Mouse (Mus musculus) spleen, adult 2 months (tissue): Measurements from ENCODE around the gene Sel1l3. TPM values are rescaled to one million over a fixed set of nuclear protein-coding genes. Genes with fewer than 3 reads are reported as not detected.

Experiments used
- DNase-seq, 2 experiments: peaks; one replicate each; pipeline versions ENCODE4 v3.0.0 to v3.0.0-alpha.2; 2012 to 2021; ENCODE audit warnings: low spot score in 2 of 2, low read depth in 1 of 2
- H3K27ac ChIP-seq: fragments of 200-500 bp; 2 replicates; pipeline ENCODE4 v1.5.1; 2012; ENCODE audit warnings: low read length, inconsistent platforms; ENCODE audit not compliant: insufficient read depth
- H3K27me3 ChIP-seq: fragments of 200-500 bp; 2 replicates; pipeline ENCODE4 v1.6.1; 2012; ENCODE audit warnings: mild to moderate bottlenecking, moderate library complexity, low read length, inconsistent platforms; ENCODE audit not compliant: control insufficient read depth, insufficient read depth
- H3K36me3 ChIP-seq: fragments of 200-500 bp; 2 replicates; pipeline ENCODE4 v1.6.1; 2012; ENCODE audit warnings: mild to moderate bottlenecking, low read length, inconsistent platforms; ENCODE audit not compliant: control insufficient read depth, insufficient read depth
- H3K4me1 ChIP-seq: fragments of 200-500 bp; 2 replicates; pipeline ENCODE4 v1.6.1; 2011; ENCODE audit warnings: inconsistent platforms; ENCODE audit not compliant: control insufficient read depth, insufficient read depth, insufficient read length
- H3K4me3 ChIP-seq: fragments of 200-500 bp; 2 replicates; pipeline ENCODE4 v1.5.1; 2011; ENCODE audit warnings: mild to moderate bottlenecking, inconsistent platforms; ENCODE audit not compliant: insufficient read depth, insufficient read length; ENCODE audit errors: extremely low read depth
- CTCF ChIP-seq: fragments of 200-500 bp; IDR thresholded peaks from 2 replicates; pipeline ENCODE4 v1.5.1; 2011; ENCODE audit warnings: mild to moderate bottlenecking, inconsistent platforms; ENCODE audit not compliant: insufficient read depth, insufficient read length, insufficient replicate concordance; ENCODE audit errors: extremely low read depth
- POLR2A ChIP-seq: fragments of 200-500 bp; IDR thresholded peaks from 2 replicates; pipeline ENCODE4 v1.6.1; 2011; ENCODE audit warnings: low read depth, low read length, inconsistent platforms
- WGBS: fragments of 180-500 bp; shearing (Covaris S2); methylation state at CpG from one replicate; pipeline ENCODE4 v1.1.7; 2018; 5-methylcytosine and 5-hydroxymethylcytosine counted together
- polyA plus RNA-seq: library from polyadenylated mRNA; depleted of rRNA; stranded (reverse); fragments of >200 nt; gene quantifications from 2 replicates; pipeline ENCODE4 v1.2.3, GENCODE M21; 2012

Sel1l3 gene
- polyA plus RNA-seq, 1 experiment: 0.67 TPM

- WGBS: 83% methylated on average over 4 of the region's 4 CpGs
- H3K36me3 ChIP-seq: no peaks in the 10 kb centered on the region
- TF ChIP-seq POLR2A (no peak), CTCF (no peak)
- no peaks in the 10 kb centered on the region for H3K4me1 ChIP-seq
- no peak for DNase-seq
- H3K4me3 ChIP-seq: no peak overlapping the region
- no peak overlapping the region for H3K27ac ChIP-seq
- no peaks in the 10 kb centered on the region for H3K27me3 ChIP-seq
Observed at GRCm38 (mm10) chr5:53147418-53147817, 66.3 kb downstream of the Sel1l3 start.

GRCm38 (mm10) chr5:53146684-53147061 lies 67.1 kb downstream of the Sel1l3 start:
- H3K27me3 ChIP-seq: no peaks in the 10 kb centered on the region
- DNase-seq: no peak
- WGBS: 73% methylated on average over 4 of the region's 4 CpGs
- H3K27ac ChIP-seq: no peak overlapping the region
- H3K4me1 ChIP-seq: no peaks in the 10 kb centered on the region
- H3K36me3 ChIP-seq: no peaks in the 10 kb centered on the region
- no peak overlapping the region for H3K4me3 ChIP-seq
- TF ChIP-seq POLR2A: no peak
- no peak for TF ChIP-seq CTCF

DNA sequence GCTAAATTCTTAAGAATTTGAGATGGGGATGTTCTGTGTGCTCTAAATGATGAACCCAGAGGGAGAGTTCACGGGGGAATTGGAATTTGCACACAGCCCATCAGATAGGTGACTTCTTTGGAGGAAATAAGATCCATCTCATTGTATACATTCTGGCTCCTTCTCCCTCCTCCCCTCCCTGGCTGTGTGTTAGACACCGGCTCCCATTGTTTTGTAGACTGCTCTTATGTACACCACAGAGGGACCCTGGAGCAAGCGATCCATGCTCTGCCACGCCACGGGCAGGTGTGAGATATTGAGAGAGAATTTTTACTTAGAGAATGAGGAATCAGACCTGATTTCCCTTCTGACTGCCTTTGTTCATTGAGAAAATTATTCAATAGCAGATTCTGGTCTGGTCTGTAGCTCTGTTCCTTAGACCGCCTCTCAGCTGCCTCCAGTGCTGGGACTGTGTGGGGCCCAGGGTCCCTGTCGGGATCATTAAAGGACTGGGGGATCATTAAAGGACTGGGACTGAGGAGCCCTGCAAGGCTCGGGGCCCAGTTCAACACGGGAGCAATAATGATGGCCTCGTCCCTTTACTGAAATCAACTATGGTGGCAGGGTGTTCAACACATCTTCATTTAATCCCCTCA lies 67.6 kb downstream of the Sel1l3 start:
- DNase-seq: no peak
- Histone ChIP-seq H3K36me3 (no peaks in the 10 kb centered on the region), H3K27me3 (no peaks in the 10 kb centered on the region), H3K4me3 (no peak overlapping the region), H3K4me1 (no peaks in the 10 kb centered on the region), H3K27ac (no peak overlapping the region)
- TF ChIP-seq POLR2A (no peak), CTCF (no peak)
- WGBS: 85% methylated on average over 10 of the region's 10 CpGs

GRCm38 (mm10) chr5:53142587-53142986 lies 71.1 kb downstream of the Sel1l3 start:
- no peaks in the 10 kb centered on the region for H3K27me3 ChIP-seq
- peaks cover 2% of the 10 kb centered on the region; the same call in 1 of the 2 replicates for H3K4me1 ChIP-seq
- H3K4me3 ChIP-seq: no peak overlapping the region
- WGBS: 81% methylated on average over 5 of the region's 5 CpGs
- no peak for DNase-seq
- H3K27ac ChIP-seq: no peak overlapping the region
- no peaks in the 10 kb centered on the region for H3K36me3 ChIP-seq
- TF ChIP-seq POLR2A: no peak
- TF ChIP-seq CTCF: no peak

DNA sequence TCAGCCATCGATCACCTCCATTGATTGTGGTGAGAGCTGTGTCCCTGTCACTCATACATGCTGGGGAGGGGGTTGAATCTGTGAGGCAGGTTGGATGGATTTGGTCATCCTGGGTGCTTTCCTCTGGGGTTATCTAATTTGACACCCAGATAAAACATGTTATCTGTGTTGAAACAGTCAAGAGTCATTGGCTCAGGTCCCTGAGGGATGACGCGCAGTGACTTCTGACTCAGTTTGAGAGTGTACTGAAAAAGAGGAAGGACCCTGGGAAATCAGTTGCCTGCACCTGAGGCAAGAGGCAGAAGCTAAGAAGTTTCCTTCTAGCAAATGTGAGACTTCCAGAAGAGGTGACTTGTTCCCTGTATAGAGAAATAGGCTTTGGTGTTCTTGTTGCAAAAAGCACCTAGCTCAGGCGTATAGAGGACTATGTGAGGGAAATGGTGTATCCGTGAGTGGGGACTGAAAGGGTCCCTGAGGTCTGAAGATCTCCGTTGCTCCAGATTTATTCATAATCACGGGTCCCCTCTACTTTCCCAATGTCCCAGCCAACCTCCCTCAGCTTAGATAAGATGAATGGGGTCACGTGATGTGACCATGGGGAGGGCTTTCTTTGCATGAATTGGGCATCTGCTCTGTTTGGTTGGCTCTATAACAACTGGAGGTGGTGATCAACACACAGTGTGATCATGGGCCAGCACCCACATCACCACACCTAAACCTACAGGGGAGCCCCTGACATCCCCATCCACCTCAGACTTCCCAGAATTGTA lies 73.4 kb downstream of the Sel1l3 start:
- WGBS: 53% methylated on average over 8 of the region's 8 CpGs
- no peak for DNase-seq
- peaks cover 2% of the 10 kb centered on the region; the same call in 1 of the 2 replicates for H3K4me1 ChIP-seq

GRCm38 (mm10) chr5:53139566-53139965 lies 74.2 kb downstream of the Sel1l3 start:
- H3K27ac ChIP-seq: no peak overlapping the region
- H3K27me3 ChIP-seq: no peaks in the 10 kb centered on the region
- H3K4me3 ChIP-seq: no peak overlapping the region
- 64% methylated on average over 11 of the region's 11 CpGs for WGBS
- H3K4me1 ChIP-seq: peaks cover 2% of the 10 kb centered on the region; the same call in 1 of the 2 replicates
- no peak for DNase-seq
- no peak for TF ChIP-seq POLR2A
- TF ChIP-seq CTCF: no peak
- no peaks in the 10 kb centered on the region for H3K36me3 ChIP-seq

More for the DNA sequence above, 73.4 kb downstream of the Sel1l3 start:
- Histone ChIP-seq H3K4me3 (no peak overlapping the region), H3K27ac (no peak overlapping the region), H3K27me3 (no peaks in the 10 kb centered on the region), H3K36me3 (no peaks in the 10 kb centered on the region)
- no peak for TF ChIP-seq POLR2A

DNA sequence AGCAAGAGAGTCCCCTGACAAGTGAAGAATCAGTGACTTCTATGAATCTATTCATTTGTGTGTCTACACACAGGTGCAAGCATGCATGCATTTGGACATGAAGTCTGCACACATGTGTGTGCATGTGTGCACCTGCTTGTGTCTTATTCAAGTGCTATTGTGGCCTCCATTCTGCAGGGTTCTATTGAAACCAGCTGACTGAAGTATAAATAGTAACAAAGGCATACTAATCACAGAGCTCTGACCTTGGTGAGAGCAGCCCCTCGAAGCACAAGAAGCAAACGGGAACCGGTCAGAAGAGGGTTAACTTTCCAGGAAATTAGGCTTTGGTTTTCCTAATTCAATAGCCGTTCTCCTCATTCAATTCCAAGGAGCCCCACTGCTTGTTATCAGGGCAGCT lies 74.6 kb downstream of the Sel1l3 start:
- Histone ChIP-seq H3K27me3 (no peaks in the 10 kb centered on the region), H3K4me3 (no peak overlapping the region), H3K27ac (no peak overlapping the region), H3K4me1 (peaks cover 2% of the 10 kb centered on the region; the same call in 1 of the 2 replicates), H3K36me3 (no peaks in the 10 kb centered on the region)
- no peak for TF ChIP-seq POLR2A
- no peak for TF ChIP-seq CTCF
- DNase-seq: no peak
- WGBS: 66% methylated on average over 4 of the region's 4 CpGs
